Mouse (Mus musculus): ENCODE results near the gene Cox8b.

Cox8b gene

GRCm38 (mm10) chr7:140900220-140900619 lies at the start of gene Cox8b:
Cox8b (minus strand) TSS chr7:140900446.
- DNase-seq (ENCODE audit: low spot score) = no peak

- DNase-seq (ENCODE audit: low spot score) = no peak
Observed at GRCm38 (mm10) chr7:140949255-140949654, 49.0 kb upstream of the Cox8b start.

- DNase-seq (ENCODE audit: low spot score) = no peak
Observed at GRCm38 (mm10) chr7:140948161-140948560, 47.9 kb upstream of the Cox8b start.

GRCm38 (mm10) chr7:140946980-140947379 lies 46.7 kb upstream of the Cox8b start:
- no peak for DNase-seq (ENCODE audit: low spot score)

- no peak for DNase-seq (ENCODE audit: low spot score)
Observed at GRCm38 (mm10) chr7:140946311-140946710, 46.1 kb upstream of the Cox8b start.

- DNase-seq (ENCODE audit: low spot score) = no peak
Observed at GRCm38 (mm10) chr7:140945247-140945646, 45.0 kb upstream of the Cox8b start.

- no peak for DNase-seq (ENCODE audit: low spot score)
Observed at GRCm38 (mm10) chr7:140944236-140944635, 44.0 kb upstream of the Cox8b start.

- no peak for DNase-seq (ENCODE audit: low spot score)
Observed at GRCm38 (mm10) chr7:140943356-140943755, 43.1 kb upstream of the Cox8b start.

GRCm38 (mm10) chr7:140942811-140943210 lies 42.6 kb upstream of the Cox8b start:
- no peak for DNase-seq (ENCODE audit: low spot score)

- DNase-seq (ENCODE audit: low spot score) = no peak
Observed at GRCm38 (mm10) chr7:140942341-140942740, 42.1 kb upstream of the Cox8b start.

- no peak for DNase-seq (ENCODE audit: low spot score)
Observed at GRCm38 (mm10) chr7:140941222-140942051, 41.2 kb upstream of the Cox8b start, which contains the start of gene Pgghg. Pgghg (plus strand) TSS chr7:140941391.

- DNase-seq (ENCODE audit: low spot score) = no peak
Observed at GRCm38 (mm10) chr7:140939669-140940171, 39.5 kb upstream of the Cox8b start.

GRCm38 (mm10) chr7:140938896-140939295 lies 38.6 kb upstream of the Cox8b start:
- no peak for DNase-seq (ENCODE audit: low spot score)

GRCm38 (mm10) chr7:140938436-140938835 lies 38.2 kb upstream of the Cox8b start:
- DNase-seq (ENCODE audit: low spot score) = no peak

- no peak for DNase-seq (ENCODE audit: low spot score)
Observed at GRCm38 (mm10) chr7:140927181-140927580, 26.9 kb upstream of the Cox8b start.

GRCm38 (mm10) chr7:140923070-140923775 lies 23.0 kb upstream of the Cox8b start:
- DNase-seq (ENCODE audit: low spot score) = no peak

GRCm38 (mm10) chr7:140922398-140923069 lies 22.3 kb upstream of the Cox8b start:
- DNase-seq (ENCODE audit: low spot score) = no peak

GRCm38 (mm10) chr7:140921225-140921975 lies 21.2 kb upstream of the Cox8b start:
- no peak for DNase-seq (ENCODE audit: low spot score)

GRCm38 (mm10) chr7:140920418-140921029 lies 20.3 kb upstream of the Cox8b start, which contains the start of gene Nlrp6:
Nlrp6 (plus strand) TSS chr7:140920902.
- no peak for DNase-seq (ENCODE audit: low spot score)

GRCm38 (mm10) chr7:140919911-140920310 lies 19.7 kb upstream of the Cox8b start:
- DNase-seq (ENCODE audit: low spot score) = no peak

- no peak for DNase-seq (ENCODE audit: low spot score)
Observed at GRCm38 (mm10) chr7:140914031-140914690, 13.9 kb upstream of the Cox8b start.
